Mouse (Mus musculus): ENCODE measurements around the gene Plscr5.

GRCm38 (mm10) chr9:92234901-92235458 lies 42.2 kb downstream of the Plscr5 start:
- no peak for TF ChIP-seq CTCF (IDR thresholded peaks at IDR 0.05; ENCODE audit: control insufficient read depth, insufficient read depth, low read length)
- no peak for TF ChIP-seq POLR2A (IDR thresholded peaks at IDR 0.05; ENCODE audit: borderline replicate concordance, control insufficient read depth, low read depth, low read length)
